Mouse (Mus musculus) testis, adult 2 months (tissue): ENCODE measurements around the gene Card6. TPM values are rescaled to one million over a fixed set of nuclear protein-coding genes. Genes with fewer than 3 reads are reported as not detected.

Experiments
- H3K27ac ChIP-seq: fragments of 200-500 bp; 2 replicates; pipeline ENCODE4 v1.5.1; 2012; ENCODE audit warnings: low read depth, low read length; ENCODE audit not compliant: control insufficient read depth, insufficient read depth
- H3K27me3 ChIP-seq: fragments of 200-500 bp; 2 replicates; pipeline ENCODE4 v1.6.1; 2012; ENCODE audit warnings: mild to moderate bottlenecking, low read length, moderate library complexity; ENCODE audit not compliant: control insufficient read depth, insufficient read depth
- H3K36me3 ChIP-seq: fragments of 200-500 bp; 2 replicates; pipeline ENCODE4 v1.6.1; 2012; ENCODE audit warnings: mild to moderate bottlenecking, low read length; ENCODE audit not compliant: control insufficient read depth, insufficient read depth
- H3K4me1 ChIP-seq: fragments of 200-500 bp; 2 replicates; pipeline ENCODE4 v1.6.1; 2012; ENCODE audit warnings: low read length; ENCODE audit not compliant: control insufficient read depth, insufficient read depth
- H3K4me3 ChIP-seq: fragments of 200-500 bp; 2 replicates; pipeline ENCODE4 v1.5.1; 2012; ENCODE audit warnings: low read depth, mild to moderate bottlenecking, low read length, moderate library complexity, mixed read lengths; ENCODE audit not compliant: control insufficient read depth
- CTCF ChIP-seq: fragments of 200-500 bp; IDR thresholded peaks from 2 replicates; pipeline ENCODE4 v1.5.1; 2012; ENCODE audit warnings: low read depth, mild to moderate bottlenecking, inconsistent platforms, low read length, moderate library complexity; ENCODE audit not compliant: control insufficient read depth, insufficient read depth, insufficient replicate concordance
- POLR2A ChIP-seq: fragments of 200-500 bp; IDR thresholded peaks from 2 replicates; pipeline ENCODE4 v1.6.1; 2012; ENCODE audit warnings: low read depth, mild to moderate bottlenecking, inconsistent platforms, low read length, moderate library complexity; ENCODE audit not compliant: control insufficient read depth
- polyA plus RNA-seq: library from polyadenylated mRNA; depleted of rRNA; stranded (reverse); fragments of >200 nt; gene quantifications from 2 replicates; pipeline ENCODE4 v1.2.3, GENCODE M21; 2012

The Card6 gene
- polyA plus RNA-seq, 1 experiment = 4.8 TPM

DNA sequence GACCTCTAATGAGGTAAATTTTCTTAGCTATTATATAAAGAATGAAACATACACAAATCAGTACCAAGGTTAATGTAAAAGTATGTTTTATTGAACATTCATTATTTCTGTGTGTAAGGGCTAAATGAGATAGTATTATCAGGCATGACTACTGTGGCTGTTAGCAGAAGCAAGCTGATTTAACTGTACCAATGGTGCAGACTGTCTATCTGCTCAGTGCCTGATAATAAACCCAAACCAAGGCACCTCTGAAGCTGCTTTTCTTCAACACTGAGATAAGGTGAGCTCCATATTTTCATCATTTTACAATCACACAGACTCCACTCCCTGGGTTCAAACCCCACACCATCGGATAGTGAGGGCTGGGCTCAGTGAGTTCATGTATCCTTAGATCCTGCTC, 11.0 kb downstream of the Card6 start:
- H3K4me1 ChIP-seq = no peaks in the 10 kb centered on the region
- H3K27me3 ChIP-seq = no peaks in the 10 kb centered on the region
- TF ChIP-seq POLR2A (no peak), CTCF (no peak)
- no peak overlapping the region for H3K27ac ChIP-seq
- no peak overlapping the region for H3K4me3 ChIP-seq
- peaks cover 1% of the 10 kb centered on the region; the same call in 1 of the 2 replicates for H3K36me3 ChIP-seq

DNA sequence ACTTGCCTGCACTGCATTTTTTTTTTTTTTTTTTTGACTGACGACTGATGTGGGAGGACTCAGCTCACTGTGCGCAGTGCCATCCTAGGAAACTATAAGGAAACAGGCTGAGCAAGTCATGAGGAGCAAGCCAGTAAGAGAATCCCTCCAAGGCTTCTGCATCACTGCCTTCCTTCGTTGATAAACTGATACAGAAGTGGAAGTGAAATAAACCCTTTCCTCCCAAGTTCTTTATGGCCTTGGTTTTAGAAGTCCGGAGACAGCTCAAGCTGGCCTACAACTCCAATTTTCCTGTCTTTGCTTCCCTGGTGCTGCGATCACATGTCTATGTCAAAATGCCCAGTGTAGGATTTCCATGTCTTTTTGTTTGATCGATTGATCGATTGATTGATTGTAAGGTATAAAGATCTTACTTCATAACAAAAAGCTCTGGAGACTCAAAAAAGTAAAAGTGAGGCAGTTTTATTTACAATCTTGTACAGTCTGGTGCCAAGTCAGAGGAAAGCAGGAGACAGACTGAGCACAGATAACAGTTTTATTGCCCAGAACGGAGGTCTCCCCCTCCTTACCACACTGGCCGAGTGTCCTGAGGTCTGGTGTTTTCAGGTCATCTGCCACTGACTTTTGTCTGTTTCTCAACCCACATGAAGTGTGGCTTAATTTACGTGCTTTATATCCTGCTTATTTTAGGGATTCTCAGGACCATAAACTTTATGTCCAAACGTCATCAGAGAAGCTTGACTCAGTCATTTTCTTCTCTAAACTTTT, 12.6 kb downstream of the Card6 start:
- H3K36me3 ChIP-seq = peaks cover 1% of the 10 kb centered on the region; the same call in 1 of the 2 replicates
- H3K4me1 ChIP-seq = no peaks in the 10 kb centered on the region
- H3K27me3 ChIP-seq = no peaks in the 10 kb centered on the region
- TF ChIP-seq POLR2A (no peak), CTCF (no peak)
- H3K27ac ChIP-seq = no peak overlapping the region
- no peak overlapping the region for H3K4me3 ChIP-seq

DNA sequence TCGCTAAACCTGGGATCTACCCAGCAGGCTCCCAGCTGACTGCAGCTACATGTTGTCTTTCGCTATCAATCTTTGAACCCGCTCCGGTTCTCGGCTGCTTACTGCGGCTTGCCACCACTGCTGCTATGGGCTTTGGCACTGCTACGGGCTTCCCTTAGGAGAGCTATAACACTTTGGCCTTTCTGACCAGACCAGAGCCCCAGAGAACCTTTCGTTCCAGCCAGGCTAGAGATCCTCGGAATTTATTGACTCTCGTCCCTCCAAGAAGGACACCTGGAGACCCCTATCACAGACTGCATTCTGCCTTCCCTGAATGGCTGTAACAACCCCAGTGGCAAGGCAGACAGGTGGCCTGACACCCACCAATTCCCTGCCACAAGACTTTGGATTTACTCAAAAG, 18.2 kb downstream of the Card6 start:
- H3K4me1 ChIP-seq = no peaks in the 10 kb centered on the region
- H3K27ac ChIP-seq = no peak overlapping the region
- no peaks in the 10 kb centered on the region for H3K27me3 ChIP-seq
- no peaks in the 10 kb centered on the region for H3K36me3 ChIP-seq
- H3K4me3 ChIP-seq = no peak overlapping the region
- TF ChIP-seq CTCF = no peak
- TF ChIP-seq POLR2A = no peak

DNA sequence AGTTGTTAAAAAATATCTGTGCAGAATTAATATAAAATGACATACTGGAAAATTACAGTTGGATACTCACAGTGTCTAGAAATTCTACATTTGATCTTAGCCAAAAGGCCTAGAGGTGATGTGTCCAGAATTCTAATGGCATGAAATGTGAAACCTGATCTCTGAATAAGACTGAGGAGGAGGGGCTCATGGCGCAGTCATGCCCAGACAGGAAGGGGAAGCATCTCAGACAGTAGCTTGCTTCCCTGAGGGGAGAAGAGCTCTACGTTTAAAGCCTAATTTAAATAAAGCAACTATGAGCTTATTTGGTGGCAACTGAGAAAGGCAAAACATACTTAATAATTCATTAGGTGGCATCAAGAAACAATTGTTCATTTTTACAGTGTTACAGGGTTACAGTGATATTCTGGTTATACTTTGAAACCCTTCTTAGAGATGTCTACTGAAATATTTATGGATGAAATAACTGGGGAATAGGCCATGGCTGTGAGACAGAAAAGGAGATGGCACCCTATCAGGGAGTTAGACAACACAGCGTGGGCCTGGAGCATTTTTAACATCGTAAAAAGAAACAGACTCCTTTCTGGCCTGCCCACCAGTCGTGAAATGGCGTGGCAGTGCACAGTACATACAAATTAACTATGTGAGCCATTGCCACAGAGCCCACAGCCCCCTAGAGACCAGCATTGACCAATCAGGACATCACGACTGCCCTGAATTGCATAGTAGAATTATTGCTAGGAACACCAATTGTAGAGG, 19.3 kb downstream of the Card6 start:
- TF ChIP-seq POLR2A (no peak), CTCF (no peak)

DNA sequence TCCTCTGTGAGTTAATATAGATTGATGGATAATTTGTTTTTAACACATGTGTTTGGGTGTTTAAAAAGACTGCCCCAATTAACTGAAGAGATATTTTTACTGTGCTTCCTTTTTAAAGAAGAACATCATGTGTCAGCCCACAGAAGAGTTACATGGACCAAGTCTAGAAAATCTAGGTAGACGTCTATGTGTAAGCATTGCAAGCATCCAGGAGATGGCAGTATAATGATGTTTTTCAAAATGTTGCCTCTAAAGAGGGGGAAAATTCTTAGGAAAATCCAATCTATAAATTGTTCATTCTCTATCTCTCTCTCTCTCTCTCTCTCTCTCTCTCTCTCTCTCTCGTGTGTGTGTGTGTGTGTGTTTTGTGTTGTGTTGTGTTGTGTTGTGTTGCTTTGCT, 22.2 kb downstream of the Card6 start:
- Histone ChIP-seq H3K27ac (no peak overlapping the region), H3K36me3 (no peaks in the 10 kb centered on the region), H3K4me1 (no peaks in the 10 kb centered on the region), H3K27me3 (no peaks in the 10 kb centered on the region), H3K4me3 (no peak overlapping the region)
- no peak for TF ChIP-seq CTCF
- no peak for TF ChIP-seq POLR2A

More for the DNA sequence above, 19.3 kb downstream of the Card6 start:
- H3K27me3 ChIP-seq = no peaks in the 10 kb centered on the region
- H3K36me3 ChIP-seq = no peaks in the 10 kb centered on the region
- H3K4me1 ChIP-seq = no peaks in the 10 kb centered on the region
- no peak overlapping the region for H3K27ac ChIP-seq
- H3K4me3 ChIP-seq = no peak overlapping the region

DNA sequence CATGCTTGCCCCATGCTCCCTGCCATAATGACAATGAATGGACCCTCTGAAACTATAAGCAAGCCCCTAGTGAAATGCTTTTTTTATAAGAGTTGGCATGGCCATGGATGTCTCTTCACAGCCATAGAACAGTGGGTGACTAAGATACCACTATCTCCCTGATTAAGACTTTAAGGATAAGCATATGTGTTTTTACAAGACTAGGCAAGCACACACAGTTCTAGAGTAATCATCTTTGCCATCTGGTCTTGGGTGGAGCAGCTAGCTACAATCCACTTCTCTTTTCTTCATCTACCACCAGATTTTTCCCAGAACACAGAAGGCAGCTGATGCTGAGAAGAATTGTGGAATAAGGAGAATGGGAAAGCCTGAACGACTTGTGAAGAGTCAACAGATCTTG, 27.1 kb downstream of the Card6 start:
- H3K27ac ChIP-seq = no peak overlapping the region
- no peaks in the 10 kb centered on the region for H3K27me3 ChIP-seq
- no peaks in the 10 kb centered on the region for H3K4me1 ChIP-seq
- TF ChIP-seq CTCF (no peak), POLR2A (no peak)
- H3K36me3 ChIP-seq = no peaks in the 10 kb centered on the region
- no peak overlapping the region for H3K4me3 ChIP-seq

DNA sequence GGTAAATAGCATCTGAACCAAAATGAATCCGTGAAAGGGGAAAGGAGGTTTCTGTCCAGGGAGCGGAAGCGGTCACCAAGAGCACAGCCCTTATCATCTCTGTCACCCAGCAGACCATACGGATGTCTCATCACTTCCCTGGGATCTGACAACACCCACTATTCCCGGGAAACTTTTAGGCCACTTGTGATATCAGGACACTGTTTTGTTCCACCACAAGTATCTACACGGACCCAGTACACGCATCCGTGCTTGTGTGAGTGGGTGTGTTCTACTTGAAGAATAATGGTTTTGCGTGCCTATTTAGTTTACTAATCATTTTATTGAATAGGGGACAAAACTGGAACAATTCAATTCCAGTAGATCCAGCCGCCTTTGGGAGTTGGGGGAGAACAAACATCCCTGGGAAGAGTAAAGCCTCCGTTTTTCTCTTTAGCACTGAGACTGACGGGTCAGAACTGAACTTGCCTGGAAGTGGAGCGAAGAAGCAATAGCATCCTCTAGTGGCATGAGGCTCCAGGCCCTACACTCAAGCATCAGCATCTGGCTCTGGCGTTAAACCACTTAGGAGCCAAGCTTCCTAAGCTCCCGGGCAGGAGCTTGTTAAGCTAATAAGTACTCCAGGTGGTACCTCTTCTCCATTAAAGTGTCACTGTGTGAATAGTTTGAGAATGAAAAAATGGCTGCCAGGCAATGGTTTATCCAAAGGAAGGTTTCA, 39.4 kb downstream of the Card6 start:
- Histone ChIP-seq H3K27ac (no peak overlapping the region), H3K36me3 (no peaks in the 10 kb centered on the region), H3K4me3 (no peak overlapping the region), H3K4me1 (no peaks in the 10 kb centered on the region), H3K27me3 (no peaks in the 10 kb centered on the region)
- TF ChIP-seq POLR2A = no peak
- peak; percentile 64; the same call in 1 of the 2 replicates for TF ChIP-seq CTCF
